Mouse (Mus musculus) urinary bladder, postnatal 4 days (tissue): ENCODE measurements around the gene Unc119.

Experiments
- DNase-seq, 2 experiments: peaks; one replicate each; pipeline ENCODE4 v3.0.0; 2021 to 2022; ENCODE audit warnings: low spot score in 2 of 2

The Unc119 gene

DNA sequence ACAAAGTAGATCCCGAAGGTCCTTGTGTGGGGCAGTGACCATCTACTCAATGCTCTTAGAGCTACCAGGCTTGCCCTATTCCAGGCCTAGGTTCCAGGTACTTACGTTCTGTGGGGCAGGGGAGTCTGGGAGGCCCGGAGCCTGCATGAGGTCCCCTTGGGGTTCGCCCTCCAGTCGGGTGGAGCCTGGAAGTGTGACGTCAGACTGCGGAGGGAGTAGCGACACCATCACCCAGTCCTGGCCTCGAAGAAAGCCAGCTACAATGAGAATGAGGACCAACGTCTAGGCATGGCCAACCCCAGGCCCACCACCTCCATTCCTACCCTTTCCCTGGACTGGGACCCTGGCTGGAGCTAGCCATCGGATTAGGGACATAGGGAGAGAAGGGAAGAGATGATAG lies 28.4 kb downstream of the Unc119 start:
- DNase-seq = no peak

- DNase-seq = no peak
Measured at GRCm38 (mm10) chr11:78372166-78372565, 28.9 kb downstream of the Unc119 start.

GRCm38 (mm10) chr11:78372610-78373009 lies 29.3 kb downstream of the Unc119 start:
- DNase-seq = no peak

GRCm38 (mm10) chr11:78374147-78374546 lies 30.9 kb downstream of the Unc119 start:
- no peak for DNase-seq

DNA sequence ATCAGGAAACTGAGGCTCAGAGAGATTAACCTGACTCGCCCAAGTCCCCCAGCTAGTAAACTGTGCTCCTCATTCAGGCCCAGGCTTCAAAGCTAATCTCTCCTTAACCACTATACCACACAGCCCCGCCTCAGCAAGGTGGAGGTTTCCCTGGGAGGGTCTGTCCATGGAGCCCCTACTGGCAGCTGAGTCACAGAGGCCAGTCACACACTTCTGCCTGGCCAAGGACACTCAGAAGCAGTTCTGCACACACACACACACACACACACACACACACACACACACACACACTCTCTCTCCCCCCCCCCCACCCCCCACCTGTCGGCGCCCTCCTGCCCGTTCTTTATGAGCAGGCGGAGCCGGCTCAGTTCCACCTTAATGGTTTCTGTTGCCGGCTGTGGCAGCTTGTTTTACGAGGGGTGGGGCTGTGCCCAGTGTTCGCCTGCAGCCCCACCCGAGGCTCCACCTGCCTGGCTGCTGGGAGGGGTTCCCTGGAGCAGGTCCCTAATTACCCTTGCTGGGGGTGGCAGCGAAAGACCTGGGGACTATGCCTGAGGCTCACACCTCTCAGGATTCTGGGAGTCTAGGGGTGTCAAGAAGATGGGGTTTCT lies 34.4 kb downstream of the Unc119 start:
- no peak for DNase-seq

DNA sequence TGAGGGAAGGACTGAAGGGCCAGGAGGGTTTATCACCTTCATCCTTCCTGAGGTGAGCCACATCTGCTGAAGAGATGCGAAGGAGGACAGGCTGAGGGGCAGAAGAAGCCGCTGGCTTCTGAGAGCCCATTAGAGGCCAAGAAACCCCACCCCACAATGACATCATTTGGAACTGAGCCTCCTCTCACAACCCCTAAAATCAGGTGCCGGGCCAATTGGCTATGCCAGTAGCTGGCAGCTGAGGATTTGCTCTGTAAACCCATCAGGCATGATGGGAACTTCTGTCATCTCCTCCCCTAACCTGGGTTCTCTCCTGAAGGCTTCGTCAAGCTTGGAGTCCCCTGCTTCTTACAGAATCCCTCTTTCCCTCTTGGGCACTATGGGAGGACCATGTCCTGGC lies 37.1 kb downstream of the Unc119 start:
- DNase-seq = no peak

- DNase-seq = no peak
Measured at GRCm38 (mm10) chr11:78380996-78381395, 37.7 kb downstream of the Unc119 start.

DNA sequence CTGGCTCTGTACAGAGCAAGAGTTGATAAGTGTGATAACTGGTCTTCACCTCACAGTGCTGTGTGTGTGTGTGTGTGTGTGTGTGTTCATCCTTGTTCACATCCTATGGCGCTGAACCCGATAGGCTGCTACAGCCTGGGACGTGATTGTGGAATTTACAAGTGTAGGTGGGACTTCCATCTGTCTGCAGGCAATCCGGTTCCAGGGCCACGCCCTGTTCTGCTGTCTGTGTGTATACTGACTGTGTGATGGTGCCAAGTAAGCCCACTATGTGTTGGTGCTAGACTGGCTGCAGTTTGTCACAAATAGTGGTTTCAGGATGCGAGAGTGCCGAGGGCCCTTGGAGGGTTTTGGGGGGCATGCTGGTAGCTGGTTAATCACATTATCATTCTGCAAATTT lies 39.0 kb downstream of the Unc119 start:
- DNase-seq = no peak

- DNase-seq = no peak
Measured at GRCm38 (mm10) chr11:78382701-78383100, 39.4 kb downstream of the Unc119 start.

GRCm38 (mm10) chr11:78385776-78386175 lies 42.5 kb downstream of the Unc119 start:
- no peak for DNase-seq

DNA sequence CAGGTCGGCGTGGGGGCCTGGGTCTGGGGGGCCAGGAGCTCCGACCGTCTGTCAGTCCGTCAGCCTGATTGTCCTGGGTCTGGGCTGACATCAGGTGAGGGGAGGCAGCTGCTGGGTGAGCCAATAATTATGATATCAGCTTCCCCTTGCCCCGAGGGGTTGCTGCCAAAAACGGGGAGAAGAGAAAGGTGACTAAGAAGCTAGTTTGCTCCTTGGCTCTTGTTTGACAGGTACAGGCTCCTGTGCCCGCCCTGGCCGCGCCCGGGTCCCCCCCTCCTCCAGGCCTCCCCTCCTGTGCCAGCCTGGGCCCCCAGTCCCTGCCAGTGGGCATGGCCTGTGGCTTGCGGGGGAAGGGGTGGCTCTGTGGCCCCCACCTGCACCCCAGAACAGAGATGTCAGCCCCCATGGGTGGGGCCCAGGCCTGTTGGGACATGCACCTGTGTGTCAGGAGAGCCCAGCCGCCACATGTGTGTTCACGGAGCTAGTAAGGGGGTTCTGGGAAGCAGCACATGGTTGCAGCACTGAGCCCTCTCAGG lies 43.3 kb downstream of the Unc119 start, which contains the start of gene Foxn1:
Gene Foxn1, minus strand, starts transcription at position 51 of the 536 bp plus-strand sequence.
- no peak for DNase-seq

GRCm38 (mm10) chr11:78392728-78393127 lies 49.4 kb downstream of the Unc119 start:
- DNase-seq = no peak

DNA sequence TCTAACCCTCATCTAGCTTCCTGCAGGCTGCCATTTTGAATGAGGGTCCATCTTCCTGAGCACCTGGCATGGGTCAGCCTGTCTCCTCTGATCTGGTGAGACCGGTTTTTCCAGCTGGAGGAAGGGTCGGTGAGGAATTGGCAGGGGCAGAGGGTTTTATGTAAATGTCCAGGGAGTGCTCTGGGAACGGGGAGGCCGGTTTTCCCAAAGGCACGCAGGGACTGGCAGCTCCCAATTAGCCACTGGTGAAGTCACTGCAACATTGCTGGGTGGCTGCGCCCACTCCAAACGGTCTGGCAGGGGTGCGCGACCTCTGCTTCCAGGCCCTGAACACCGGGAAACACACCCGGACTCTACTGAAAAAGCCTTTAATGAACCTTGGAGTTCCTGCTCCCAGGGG lies 53.7 kb downstream of the Unc119 start:
- DNase-seq = no peak

GRCm38 (mm10) chr11:78397397-78397796 lies 54.1 kb downstream of the Unc119 start:
- DNase-seq = peak; percentile 56 to 83

DNA sequence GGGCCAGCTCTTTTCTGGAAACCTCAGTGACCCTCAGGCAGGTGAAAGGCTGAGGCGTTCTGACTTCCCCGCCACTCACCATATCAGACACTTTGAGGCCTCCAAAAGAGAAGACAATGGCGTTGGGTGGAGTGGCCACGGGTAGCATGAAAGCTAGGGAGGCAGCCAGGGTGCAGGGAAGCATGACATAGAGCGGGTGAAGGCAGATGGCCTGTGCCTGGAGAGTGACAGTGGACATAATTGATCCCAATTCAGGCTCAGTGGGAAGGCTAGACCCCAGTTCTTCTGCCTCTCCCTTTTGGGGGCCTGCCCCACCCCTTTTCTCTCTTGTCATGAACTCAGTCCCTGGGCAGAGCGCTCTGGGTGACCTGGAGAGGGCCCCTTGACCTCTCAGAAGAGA lies 54.9 kb downstream of the Unc119 start:
- no peak for DNase-seq
